Mouse (Mus musculus): ENCODE results near the gene Heg1.

DNA sequence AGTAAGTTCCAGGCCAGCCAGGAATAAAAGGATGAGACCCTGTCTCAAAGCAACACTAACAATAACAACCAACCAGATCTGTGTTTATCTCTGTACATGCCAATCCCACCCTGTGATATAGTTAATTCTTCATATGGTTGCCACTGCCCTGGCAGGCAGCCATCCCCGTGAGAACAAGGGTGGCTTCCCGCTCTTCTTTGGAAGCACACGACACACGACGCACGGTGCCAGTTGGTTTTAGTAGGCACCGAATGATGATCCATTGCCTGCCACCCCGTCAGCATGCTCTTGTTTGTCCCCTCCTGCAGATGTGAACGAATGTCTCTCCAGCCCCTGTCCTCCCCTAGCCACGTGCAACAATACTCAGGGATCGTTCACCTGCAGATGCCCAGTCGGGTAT, 47.1 kb downstream of the Heg1 start:
- TF ChIP-seq CTCF (conservative IDR thresholded peaks at IDR 0.05; ENCODE audit: low read length) = no peak
- no peak for TF ChIP-seq POU5F1 (IDR thresholded peaks at IDR 0.05; ENCODE audit: borderline replicate concordance, low read length)

Data from E14TG2a.4 (cell line).